Mouse (Mus musculus): ENCODE data around the gene Cyld. TPM values are rescaled to one million over a fixed set of nuclear protein-coding genes. Genes with fewer than 3 reads are reported as not detected.

The Cyld gene
- polyA plus RNA-seq, 1 experiment from 2014 or later: 6.1 TPM

DNA sequence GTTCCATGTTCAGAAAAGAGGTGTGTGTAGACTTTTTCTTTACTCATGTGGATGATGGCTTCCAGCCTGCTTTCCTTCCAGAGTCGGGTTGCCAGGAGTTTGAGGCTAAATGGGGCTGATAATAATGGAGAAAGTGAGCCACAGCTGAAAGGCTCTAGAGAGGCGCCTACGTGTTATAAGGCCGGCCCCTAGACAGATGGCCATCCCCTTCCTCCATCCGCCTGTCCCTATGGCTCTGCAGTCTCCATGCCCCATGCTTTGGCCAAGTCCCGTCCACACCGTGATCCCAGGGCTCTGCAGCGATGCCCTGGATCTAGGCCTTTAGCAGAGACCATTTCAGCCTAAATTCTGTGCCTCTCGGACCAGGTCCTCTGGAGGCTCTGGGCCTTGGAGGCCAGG, 96.5 kb downstream of the Cyld start:
- Histone ChIP-seq H3K4me1 (replicated peaks) (no peaks in the 10 kb centered on the region), H3K36me3 (replicated peaks) (no peaks in the 10 kb centered on the region), H3K27ac (replicated peaks) (no peak overlapping the region), H3K4me3 (replicated peaks) (no peak overlapping the region), H3K4me2 (no peak overlapping the region), H3K9ac (no peak overlapping the region), H3K27me3 (no peaks in the 10 kb centered on the region), H3K9me3 (replicated peaks) (no peaks in the 10 kb centered on the region)
- 74% methylated on average over 9 of the region's 9 CpGs for WGBS (ENCODE audit: insufficient replicate concordance)
- no peak for ATAC-seq (ENCODE audit: insufficient read depth)

- H3K27ac ChIP-seq (replicated peaks): no peak overlapping the region
- H3K4me1 ChIP-seq (replicated peaks): no peaks in the 10 kb centered on the region
- no peak for ATAC-seq (ENCODE audit: insufficient read depth)
- no peak overlapping the region for H3K4me3 ChIP-seq (replicated peaks)
- H3K9ac ChIP-seq: no peak overlapping the region
- H3K36me3 ChIP-seq (replicated peaks): no peaks in the 10 kb centered on the region
- no peaks in the 10 kb centered on the region for H3K27me3 ChIP-seq
- H3K9me3 ChIP-seq (replicated peaks): no peaks in the 10 kb centered on the region
- 78% methylated on average over 24 of the region's 24 CpGs for WGBS (ENCODE audit: insufficient replicate concordance)
- H3K4me2 ChIP-seq: no peak overlapping the region
Observed at GRCm38 (mm10) chr8:88793746-88794614, 97.2 kb downstream of the Cyld start.

DNA sequence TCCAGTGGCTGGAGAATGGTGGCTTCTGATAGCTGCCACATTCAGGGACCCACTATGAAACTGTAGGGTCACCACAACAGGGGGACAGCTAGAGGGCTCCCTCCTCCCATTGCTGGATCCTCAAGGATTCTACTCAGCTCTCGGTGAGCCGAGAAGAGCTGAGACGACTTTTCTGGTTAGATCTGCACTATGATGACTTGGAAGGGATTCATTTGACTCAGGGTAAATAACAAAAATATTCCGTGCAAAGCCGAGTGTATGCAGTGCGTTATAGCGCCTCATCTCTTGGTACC, 97.7 kb downstream of the Cyld start:
- no peak for ATAC-seq (ENCODE audit: insufficient read depth)
- H3K4me3 ChIP-seq (replicated peaks): no peak overlapping the region
- H3K27me3 ChIP-seq: no peaks in the 10 kb centered on the region
- no peak overlapping the region for H3K4me2 ChIP-seq
- 73% methylated on average over 7 of the region's 7 CpGs for WGBS (ENCODE audit: insufficient replicate concordance)
- H3K27ac ChIP-seq (replicated peaks): no peak overlapping the region
- no peak overlapping the region for H3K9ac ChIP-seq
- no peaks in the 10 kb centered on the region for H3K9me3 ChIP-seq (replicated peaks)
- H3K36me3 ChIP-seq (replicated peaks): no peaks in the 10 kb centered on the region
- H3K4me1 ChIP-seq (replicated peaks): no peaks in the 10 kb centered on the region

- H3K27ac ChIP-seq (replicated peaks): no peak overlapping the region
- no peak overlapping the region for H3K4me3 ChIP-seq (replicated peaks)
- no peak overlapping the region for H3K4me2 ChIP-seq
- no peaks in the 10 kb centered on the region for H3K9me3 ChIP-seq (replicated peaks)
- 71% methylated on average over 5 of the region's 5 CpGs for WGBS (ENCODE audit: insufficient replicate concordance)
- no peaks in the 10 kb centered on the region for H3K36me3 ChIP-seq (replicated peaks)
- no peak overlapping the region for H3K9ac ChIP-seq
- no peaks in the 10 kb centered on the region for H3K27me3 ChIP-seq
- no peaks in the 10 kb centered on the region for H3K4me1 ChIP-seq (replicated peaks)
- no peak for ATAC-seq (ENCODE audit: insufficient read depth)
Observed at GRCm38 (mm10) chr8:88795896-88796295, 99.1 kb downstream of the Cyld start.

DNA sequence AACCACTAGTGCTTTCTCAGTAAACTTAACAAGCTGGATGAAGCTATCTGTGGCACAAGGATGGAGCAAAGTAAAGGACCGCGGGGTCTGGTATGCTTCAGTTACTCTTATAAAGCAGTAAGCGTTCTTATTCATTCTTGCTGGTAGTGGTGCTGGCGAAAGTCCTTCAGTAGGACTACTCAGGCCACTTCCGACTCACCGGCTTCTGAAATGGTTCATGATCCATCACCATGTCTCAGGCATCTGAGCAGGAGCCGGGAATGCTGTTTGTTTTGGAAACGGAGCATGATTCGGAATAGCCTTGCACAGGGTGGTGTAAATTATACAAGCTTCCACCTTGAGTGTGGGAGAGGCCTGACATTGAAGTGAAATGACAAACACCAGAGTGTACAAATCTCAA, 99.8 kb downstream of the Cyld start:
- no peak overlapping the region for H3K9ac ChIP-seq
- WGBS (ENCODE audit: insufficient replicate concordance): 75% methylated on average over 9 of the region's 9 CpGs
- ATAC-seq (ENCODE audit: insufficient read depth): no peak

More for the DNA sequence above, 99.8 kb downstream of the Cyld start:
- Histone ChIP-seq H3K27me3 (no peaks in the 10 kb centered on the region), H3K9me3 (replicated peaks) (no peaks in the 10 kb centered on the region), H3K4me3 (replicated peaks) (no peak overlapping the region), H3K36me3 (replicated peaks) (no peaks in the 10 kb centered on the region), H3K27ac (replicated peaks) (no peak overlapping the region), H3K4me1 (replicated peaks) (no peaks in the 10 kb centered on the region), H3K4me2 (no peak overlapping the region)

Other genes with a start within 250 kb of the Cyld start
- gene Nkd1, start 175.7 kb upstream of the Cyld start, polyA plus RNA-seq (2015; fragmentation: Nextera tagmentation; extraction: Ambion mirVana): 1.8 and 1.9 TPM in 2 replicates
- gene Snx20, start 60.9 kb upstream of the Cyld start, polyA plus RNA-seq (2015; fragmentation: Nextera tagmentation; extraction: Ambion mirVana): 4.3 and 4.8 TPM in 2 replicates
- 0.08 and 0.09 TPM in 2 replicates for gene Nod2, start 49.7 kb upstream of the Cyld start, polyA plus RNA-seq (2015; fragmentation: Nextera tagmentation; extraction: Ambion mirVana)